Mouse (Mus musculus) intestine, embryonic 15.5 days (tissue): ENCODE measurements at regions not wholly inside any gene's neighbourhood (a gene's known extent, or its start where the extent isn't known, plus 50 kb on each side); places are given as distances from the start of the nearest gene placed in this dataset.
A peak's percentile ranks its signal among the peaks of the same experiment; 100 is the strongest.

Experiments
- ATAC-seq: fragments of 200-750 bp; cut with Nextera tagmentation; 2 replicates; pipeline ENCODE4 v1.8.0; 2017; ENCODE audit warnings: moderate TSS enrichment, moderate library complexity
- H3K27ac ChIP-seq: fragments of 300-500 bp; sonication (generic); 2 replicates; pipeline ENCODE4 v1.5.1; 2015; ENCODE audit warnings: mild to moderate bottlenecking, inconsistent platforms
- H3K27me3 ChIP-seq: fragments of 300-500 bp; sonication (generic); replicated peaks from 2 replicates; pipeline ENCODE4 v1.6.1; 2015; ENCODE audit warnings: inconsistent platforms
- H3K36me3 ChIP-seq: fragments of 300-500 bp; sonication (generic); 2 replicates; pipeline ENCODE4 v1.6.1; 2015; ENCODE audit warnings: inconsistent platforms
- H3K4me1 ChIP-seq: fragments of 300-500 bp; sonication (generic); replicated peaks from 2 replicates; pipeline ENCODE4 v1.6.1; 2015; ENCODE audit warnings: inconsistent platforms
- H3K4me2 ChIP-seq: fragments of 300-500 bp; sonication (generic); replicated peaks from 2 replicates; pipeline ENCODE4 v1.6.1; 2015; ENCODE audit warnings: mild to moderate bottlenecking, inconsistent platforms
- H3K4me3 ChIP-seq: fragments of 300-500 bp; sonication (generic); replicated peaks from 2 replicates; pipeline ENCODE4 v1.5.1; 2015; ENCODE audit warnings: inconsistent platforms
- H3K9ac ChIP-seq: fragments of 300-500 bp; sonication (generic); 2 replicates; pipeline ENCODE4 v1.6.1; 2015; ENCODE audit warnings: inconsistent platforms
- H3K9me3 ChIP-seq: fragments of 300-500 bp; sonication (generic); 2 replicates; pipeline ENCODE4 v1.6.1; 2016; ENCODE audit warnings: inconsistent platforms
- WGBS: fragments of 180-500 bp; shearing (Covaris S2); methylation state at CpG from one replicate; pipeline ENCODE4 v1.1.7; 2015; 5-methylcytosine and 5-hydroxymethylcytosine counted together

- WGBS, result 52% methylated on average over 6 of the region's 6 CpGs
- no peaks in the 10 kb centered on the region for H3K36me3 ChIP-seq
- H3K4me1 ChIP-seq, result peaks cover 7% of the 10 kb centered on the region; the same call in 1 of the 2 replicates
- H3K9ac ChIP-seq, result no peak overlapping the region
- no peak overlapping the region for H3K4me2 ChIP-seq
- H3K4me3 ChIP-seq, result no peak overlapping the region
- no peaks in the 10 kb centered on the region for H3K9me3 ChIP-seq
- no peaks in the 10 kb centered on the region for H3K27me3 ChIP-seq
- peak; percentile 68 for ATAC-seq
- no peak overlapping the region for H3K27ac ChIP-seq
Observed at GRCm38 (mm10) chr14:120224202-120224846, 51.1 kb upstream of the Mbnl2 start.

- no peaks in the 10 kb centered on the region for H3K27me3 ChIP-seq
- no peaks in the 10 kb centered on the region for H3K9me3 ChIP-seq
- no peaks in the 10 kb centered on the region for H3K36me3 ChIP-seq
- no peak overlapping the region for H3K4me3 ChIP-seq
- H3K27ac ChIP-seq, result no peak overlapping the region
- peaks cover 7% of the 10 kb centered on the region; the same call in 1 of the 2 replicates for H3K4me1 ChIP-seq
- 94% methylated on average over 3 of the region's 3 CpGs for WGBS
- no peak for ATAC-seq
- H3K4me2 ChIP-seq, result no peak overlapping the region
- H3K9ac ChIP-seq, result no peak overlapping the region
Observed at GRCm38 (mm10) chr14:120225657-120226056, 49.8 kb upstream of the Mbnl2 start.
